Mouse (Mus musculus) liver, postnatal 0 days (tissue): Measurements from ENCODE around the gene Rps6ka2. TPM values are rescaled to one million over a fixed set of nuclear protein-coding genes. Genes with fewer than 3 reads are reported as not detected.
"Not testable (repeated sequence)": the region's sequence is repeated elsewhere in the genome, so short reads cannot be mapped to it uniquely, and the experiment has no call there.

Experiments used
- ATAC-seq: fragments of 200-750 bp; cut with Nextera tagmentation; 2 replicates; pipeline ENCODE4 v1.8.0; 2017; ENCODE audit warnings: mild to moderate bottlenecking, moderate library complexity
- DNase-seq: peaks from one replicate; pipeline ENCODE4 v3.0.0-alpha.2; 2016
- H3K27ac ChIP-seq: fragments of 300-500 bp; sonication (generic); 2 replicates; pipeline ENCODE4 v1.5.1; 2014; ENCODE audit warnings: antibody characterized with exemption, moderate library complexity, mild to moderate bottlenecking, low read depth
- H3K27me3 ChIP-seq: fragments of 300-500 bp; sonication (generic); 2 replicates; pipeline ENCODE4 v1.6.1; 2014; ENCODE audit warnings: low read length, control low read depth, mixed read lengths; ENCODE audit not compliant: insufficient read depth
- H3K36me3 ChIP-seq: fragments of 300-500 bp; sonication (generic); replicated peaks from 2 replicates; pipeline ENCODE4 v1.6.1; 2014; ENCODE audit warnings: mild to moderate bottlenecking, control low read depth, low read length, moderate library complexity, mixed read lengths; ENCODE audit not compliant: insufficient read depth
- H3K4me1 ChIP-seq: fragments of 300-500 bp; sonication (generic); 2 replicates; pipeline ENCODE4 v1.6.1; 2014; ENCODE audit warnings: antibody characterized with exemption, mild to moderate bottlenecking, control low read depth; ENCODE audit not compliant: insufficient read depth
- H3K4me2 ChIP-seq: fragments of 300-500 bp; sonication (generic); 2 replicates; pipeline ENCODE4 v1.6.1; 2014; ENCODE audit warnings: low read depth, mild to moderate bottlenecking, low read length, moderate library complexity, mixed read lengths
- H3K4me3 ChIP-seq: fragments of 300-500 bp; sonication (generic); 2 replicates; pipeline ENCODE4 v1.5.1; 2014; ENCODE audit warnings: low read depth, low read length
- H3K9ac ChIP-seq: fragments of 300-500 bp; sonication (generic); replicated peaks from 2 replicates; pipeline ENCODE4 v1.6.1; 2014; ENCODE audit warnings: mild to moderate bottlenecking, moderate library complexity
- H3K9me3 ChIP-seq: fragments of 300-500 bp; sonication (generic); 2 replicates; pipeline ENCODE4 v1.6.1; 2016; ENCODE audit warnings: mild to moderate bottlenecking, control low read depth, low read length, mixed read lengths
- CTCF ChIP-seq: sonication (generic); IDR thresholded peaks from 2 replicates; pipeline ENCODE4 v1.5.1; 2016; ENCODE audit warnings: antibody characterized with exemption, low read depth
- EP300 ChIP-seq: IDR thresholded peaks from 2 replicates; pipeline ENCODE4 v1.6.1; 2016; ENCODE audit warnings: antibody characterized with exemption, low read depth, mild to moderate bottlenecking
- WGBS: fragments of 180-500 bp; shearing (Covaris S2); extraction: QIAGEN DNeasy Blood & Tissue Kit; methylation state at CpG from one replicate; pipeline ENCODE4 v1.1.7; 2014; ENCODE audit not compliant: insufficient replicate concordance; 5-methylcytosine and 5-hydroxymethylcytosine counted together
- polyA plus RNA-seq: library from polyadenylated mRNA; unstranded; fragments of >200 nt; fragmentation: Nextera tagmentation; extraction: Ambion mirVana; gene quantifications from 2 replicates; pipeline ENCODE4 v1.2.1, GENCODE M21; 2015

Gene Rps6ka2
- polyA plus RNA-seq, 1 experiment from 2014 or later, result 1.2 TPM

DNA sequence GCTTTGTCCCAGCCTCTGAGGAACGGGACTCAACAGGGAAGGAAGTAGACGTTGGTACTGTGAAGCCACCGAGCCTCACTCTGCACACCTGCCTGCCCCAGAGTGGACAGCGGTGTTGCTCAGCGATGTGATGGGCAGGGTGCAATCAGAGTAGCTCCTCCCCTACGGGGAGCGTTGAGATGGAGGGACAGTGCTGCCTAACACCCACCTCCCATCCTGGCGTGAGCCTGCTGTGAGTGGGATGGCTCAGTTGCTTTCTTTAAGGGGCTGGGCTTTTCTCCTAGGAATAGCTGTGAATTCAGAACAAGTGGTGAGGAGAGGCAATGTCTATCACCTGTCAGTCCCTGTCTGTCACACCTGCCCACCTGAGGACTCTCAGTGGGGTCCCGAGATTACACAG, 12.3 kb downstream of the Rps6ka2 start:
- Histone ChIP-seq H3K27me3 (no peaks in the 10 kb centered on the region), H3K4me2 (no peak overlapping the region), H3K4me3 (no peak overlapping the region), H3K27ac (no peak overlapping the region), H3K9ac (no peak overlapping the region), H3K9me3 (no peaks in the 10 kb centered on the region), H3K4me1 (no peaks in the 10 kb centered on the region; the same call in 1 of the 2 replicates), H3K36me3 (no peaks in the 10 kb centered on the region)
- 39% methylated on average over 9 of the region's 9 CpGs for whole genome bisulfite sequencing
- ATAC-seq (no peak), DNase-seq (no peak)
- TF ChIP-seq CTCF, result no peak
- TF ChIP-seq EP300, result no peak

DNA sequence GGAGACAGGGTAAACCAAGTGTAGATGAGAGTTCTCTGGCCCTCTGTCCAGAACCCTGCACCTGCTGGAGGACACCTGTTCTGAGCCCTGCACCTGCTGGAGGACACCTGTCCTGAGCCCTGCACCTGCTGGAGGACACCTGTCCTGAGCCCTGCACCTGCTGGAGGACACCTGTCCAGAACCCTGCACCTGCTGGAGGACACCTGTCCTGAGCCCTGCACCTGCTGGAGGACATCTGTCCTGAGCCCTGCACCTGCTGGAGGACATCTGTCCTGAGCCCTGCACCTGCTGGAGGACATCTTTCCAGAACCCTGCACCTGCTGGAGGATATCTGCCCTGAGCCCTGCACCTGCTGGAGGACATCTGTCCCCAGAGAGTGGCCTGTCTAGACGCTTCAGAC, 17.1 kb downstream of the Rps6ka2 start:
- not testable (repeated sequence) for H3K4me3 ChIP-seq, H3K4me2 ChIP-seq, H3K36me3 ChIP-seq, DNase-seq, H3K27me3 ChIP-seq, H3K4me1 ChIP-seq, H3K9ac ChIP-seq, H3K9me3 ChIP-seq, ATAC-seq, H3K27ac ChIP-seq
- WGBS, result 62% methylated on average over 1 of the region's 1 CpGs

DNA sequence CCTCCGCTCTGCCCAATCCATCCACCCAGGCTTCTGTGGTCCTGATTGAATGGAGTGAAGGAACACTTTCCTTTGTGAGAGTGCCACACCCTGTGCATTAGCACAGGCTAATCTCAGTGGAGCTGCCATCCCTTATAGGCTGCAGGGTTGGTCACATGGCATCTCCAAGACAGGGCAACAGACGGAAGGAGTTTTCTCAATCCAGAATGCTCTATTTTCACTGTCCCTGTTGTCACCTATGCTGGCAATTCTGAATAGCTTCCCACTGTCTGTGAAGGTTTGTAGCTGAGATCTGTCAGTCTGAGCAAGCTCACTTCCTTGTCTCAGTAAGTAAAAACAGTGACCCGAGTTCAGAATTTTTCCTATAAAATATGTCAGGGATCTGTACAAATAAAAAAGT, 19.5 kb downstream of the Rps6ka2 start:
- WGBS, result 84% methylated on average over 3 of the region's 3 CpGs
- no peaks in the 10 kb centered on the region for H3K27me3 ChIP-seq
- no peaks in the 10 kb centered on the region for H3K36me3 ChIP-seq
- no peak overlapping the region for H3K4me2 ChIP-seq
- DNase-seq, result no peak
- no peak overlapping the region for H3K9ac ChIP-seq
- H3K4me1 ChIP-seq, result no peaks in the 10 kb centered on the region
- no peak for TF ChIP-seq EP300
- TF ChIP-seq CTCF, result no peak
- no peak overlapping the region for H3K27ac ChIP-seq
- H3K4me3 ChIP-seq, result no peak overlapping the region
- no peak for ATAC-seq
- no peaks in the 10 kb centered on the region for H3K9me3 ChIP-seq

GRCm38 (mm10) chr17:7189975-7190374, 20.1 kb downstream of the Rps6ka2 start:
- no peak for ATAC-seq
- no peak overlapping the region for H3K4me3 ChIP-seq
- no peak overlapping the region for H3K4me2 ChIP-seq
- no peaks in the 10 kb centered on the region for H3K9me3 ChIP-seq
- H3K9ac ChIP-seq, result no peak overlapping the region
- H3K27me3 ChIP-seq, result no peaks in the 10 kb centered on the region
- TF ChIP-seq EP300, result no peak
- TF ChIP-seq CTCF, result no peak
- DNase-seq, result no peak
- WGBS, result 75% methylated on average over 10 of the region's 10 CpGs
- H3K27ac ChIP-seq, result no peak overlapping the region
- no peaks in the 10 kb centered on the region for H3K4me1 ChIP-seq
- no peaks in the 10 kb centered on the region for H3K36me3 ChIP-seq

GRCm38 (mm10) chr17:7194140-7194840, 24.4 kb downstream of the Rps6ka2 start:
- Histone ChIP-seq H3K4me3 (no peak overlapping the region), H3K9me3 (no peaks in the 10 kb centered on the region), H3K9ac (no peak overlapping the region), H3K27me3 (no peaks in the 10 kb centered on the region), H3K4me1 (no peaks in the 10 kb centered on the region), H3K27ac (no peak overlapping the region), H3K4me2 (no peak overlapping the region), H3K36me3 (no peaks in the 10 kb centered on the region)
- 53% methylated on average over 7 of the region's 7 CpGs for WGBS
- TF ChIP-seq EP300 (no peak), CTCF (no peak)
- no peak for ATAC-seq
- DNase-seq, result no peak

DNA sequence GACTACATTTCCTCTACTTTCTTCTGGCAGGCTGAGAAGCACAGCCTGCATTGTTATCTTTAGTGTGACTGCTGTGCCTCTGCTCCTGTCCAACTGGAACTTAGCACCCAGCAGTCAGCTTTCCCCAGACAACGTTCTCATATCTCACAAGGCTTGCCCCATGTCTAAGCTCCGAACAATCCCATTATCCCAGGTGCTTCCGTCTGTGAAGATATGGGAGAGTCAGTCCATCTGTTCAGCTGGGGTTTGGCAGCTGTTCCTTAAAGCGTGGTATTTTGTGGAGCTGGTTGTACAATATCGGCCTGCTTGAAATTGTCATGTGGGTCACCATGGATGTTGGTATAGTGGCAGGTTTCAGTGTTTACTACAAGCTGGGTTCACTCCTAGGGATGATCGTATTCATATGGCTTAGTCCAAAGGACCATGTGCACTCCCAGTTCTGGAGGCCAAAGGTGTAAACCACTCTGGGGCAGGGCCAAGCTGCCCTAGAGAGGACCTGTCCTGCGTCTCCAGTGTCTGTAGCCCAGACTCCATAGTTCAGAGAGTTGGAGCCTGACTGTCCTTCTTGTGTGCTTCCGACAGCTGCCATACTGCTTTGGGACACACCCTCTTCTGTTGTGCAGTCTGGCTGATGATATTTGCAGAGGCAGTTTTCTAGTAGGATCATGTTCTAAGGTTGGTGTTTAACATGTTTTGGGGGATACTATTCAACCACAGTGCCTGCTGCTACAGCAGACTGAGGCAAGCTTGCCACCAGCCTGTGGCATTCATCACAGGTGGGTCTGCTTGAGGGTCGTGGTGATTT, 27.4 kb downstream of the Rps6ka2 start:
- Histone ChIP-seq H3K4me2 (no peak overlapping the region), H3K4me3 (no peak overlapping the region)
- no peak for ATAC-seq

More for the DNA sequence above, 27.4 kb downstream of the Rps6ka2 start:
- no peaks in the 10 kb centered on the region for H3K36me3 ChIP-seq
- TF ChIP-seq CTCF, result no peak
- TF ChIP-seq EP300, result no peak
- WGBS, result 62% methylated on average over 9 of the region's 9 CpGs
- H3K27ac ChIP-seq, result no peak overlapping the region
- DNase-seq, result no peak
- H3K27me3 ChIP-seq, result no peaks in the 10 kb centered on the region
- H3K9me3 ChIP-seq, result no peaks in the 10 kb centered on the region
- H3K9ac ChIP-seq, result no peak overlapping the region
- H3K4me1 ChIP-seq, result no peaks in the 10 kb centered on the region
